Mouse (Mus musculus): ENCODE measurements at regions not wholly inside any gene's neighbourhood (a gene's known extent, or its start where the extent isn't known, plus 50 kb on each side); places are given as distances from the start of the nearest gene placed in this dataset.

- TF ChIP-seq EP300 (optimal IDR thresholded peaks at IDR 0.05) = no peak
- TF ChIP-seq CTCF (IDR thresholded peaks at IDR 0.05; ENCODE audit: low read depth) = no peak
- no peaks in the 10 kb centered on the region for H3K36me3 ChIP-seq (ENCODE audit: control insufficient read depth, insufficient read depth, low read length)
- H3K27ac ChIP-seq (replicated peaks) = no peak overlapping the region
- no peaks in the 10 kb centered on the region for H3K27me3 ChIP-seq (ENCODE audit: control insufficient read depth, insufficient read depth, low read length)
- H3K9me3 ChIP-seq (ENCODE audit: control insufficient read depth, low read length) = no peaks in the 10 kb centered on the region
- no peak overlapping the region for H3K9ac ChIP-seq (ENCODE audit: low read length)
- H3K4me2 ChIP-seq (replicated peaks; ENCODE audit: low read depth) = no peak overlapping the region
- no peak overlapping the region for H3K4me3 ChIP-seq (ENCODE audit: low read depth, low read length)
- ATAC-seq (ENCODE audit: low FRiP score, low TSS enrichment) (no peak), DNase-seq (ENCODE audit: low spot score) (no peak)
- no peaks in the 10 kb centered on the region for H3K4me1 ChIP-seq (replicated peaks; ENCODE audit: control insufficient read depth, insufficient read depth)
- WGBS = 65% methylated on average over 10 of the region's 10 CpGs
Measured at GRCm38 (mm10) chr13:118981196-118981810, 311.7 kb downstream of the Fgf10 start.

- DNase-seq (ENCODE audit: low spot score) (no peak), ATAC-seq (ENCODE audit: low FRiP score, low TSS enrichment) (no peak)
- Histone ChIP-seq H3K27ac (replicated peaks) (no peak overlapping the region), H3K4me1 (replicated peaks; ENCODE audit: control insufficient read depth, insufficient read depth) (no peaks in the 10 kb centered on the region), H3K36me3 (ENCODE audit: control insufficient read depth, insufficient read depth, low read length) (no peaks in the 10 kb centered on the region), H3K27me3 (ENCODE audit: control insufficient read depth, insufficient read depth, low read length) (no peaks in the 10 kb centered on the region), H3K4me2 (replicated peaks; ENCODE audit: low read depth) (no peak overlapping the region), H3K4me3 (ENCODE audit: low read depth, low read length) (no peak overlapping the region), H3K9ac (ENCODE audit: low read length) (no peak overlapping the region), H3K9me3 (ENCODE audit: control insufficient read depth, low read length) (no peaks in the 10 kb centered on the region)
- 56% methylated on average over 1 of the region's 1 CpGs for WGBS
- TF ChIP-seq EP300 (optimal IDR thresholded peaks at IDR 0.05) (no peak), CTCF (IDR thresholded peaks at IDR 0.05; ENCODE audit: low read depth) (no peak)
Measured at GRCm38 (mm10) chr13:118985285-118985684, 315.7 kb downstream of the Fgf10 start.

GRCm38 (mm10) chr13:119025305-119025975, 355.8 kb downstream of the Fgf10 start:
- TF ChIP-seq EP300 (optimal IDR thresholded peaks at IDR 0.05) = no peak
- TF ChIP-seq CTCF (IDR thresholded peaks at IDR 0.05; ENCODE audit: low read depth) = no peak

GRCm38 (mm10) chr13:119039616-119040015, 370.0 kb downstream of the Fgf10 start:
- TF ChIP-seq CTCF (IDR thresholded peaks at IDR 0.05; ENCODE audit: low read depth) (no peak), EP300 (optimal IDR thresholded peaks at IDR 0.05) (no peak)
- no peaks in the 10 kb centered on the region for H3K9me3 ChIP-seq (ENCODE audit: control insufficient read depth, low read length)
- no peak overlapping the region for H3K4me3 ChIP-seq (ENCODE audit: low read depth, low read length)
- no peak for DNase-seq (ENCODE audit: low spot score)
- ATAC-seq (ENCODE audit: low FRiP score, low TSS enrichment) = no peak
- H3K4me1 ChIP-seq (replicated peaks; ENCODE audit: control insufficient read depth, insufficient read depth) = no peaks in the 10 kb centered on the region
- no peaks in the 10 kb centered on the region for H3K27me3 ChIP-seq (ENCODE audit: control insufficient read depth, insufficient read depth, low read length)
- H3K36me3 ChIP-seq (ENCODE audit: control insufficient read depth, insufficient read depth, low read length) = no peaks in the 10 kb centered on the region
- H3K4me2 ChIP-seq (replicated peaks; ENCODE audit: low read depth) = no peak overlapping the region
- 85% methylated on average over 1 of the region's 1 CpGs for WGBS
- no peak overlapping the region for H3K27ac ChIP-seq (replicated peaks)
- no peak overlapping the region for H3K9ac ChIP-seq (ENCODE audit: low read length)

More at GRCm38 (mm10) chr13:119025305-119025975, 355.8 kb downstream of the Fgf10 start:
- H3K4me3 ChIP-seq (ENCODE audit: low read depth, low read length) = no peak overlapping the region
- DNase-seq (ENCODE audit: low spot score) (no peak), ATAC-seq (ENCODE audit: low FRiP score, low TSS enrichment) (no peak)
- no peaks in the 10 kb centered on the region for H3K27me3 ChIP-seq (ENCODE audit: control insufficient read depth, insufficient read depth, low read length)
- H3K27ac ChIP-seq (replicated peaks) = no peak overlapping the region
- H3K4me1 ChIP-seq (replicated peaks; ENCODE audit: control insufficient read depth, insufficient read depth) = no peaks in the 10 kb centered on the region
- WGBS = 52% methylated on average over 6 of the region's 6 CpGs
- H3K9ac ChIP-seq (ENCODE audit: low read length) = no peak overlapping the region
- H3K36me3 ChIP-seq (ENCODE audit: control insufficient read depth, insufficient read depth, low read length) = no peaks in the 10 kb centered on the region
- H3K9me3 ChIP-seq (ENCODE audit: control insufficient read depth, low read length) = no peaks in the 10 kb centered on the region
- no peak overlapping the region for H3K4me2 ChIP-seq (replicated peaks; ENCODE audit: low read depth)

- ATAC-seq (ENCODE audit: low FRiP score, low TSS enrichment) = no peak
- Histone ChIP-seq H3K27ac (replicated peaks) (no peak overlapping the region), H3K9ac (ENCODE audit: low read length) (no peak overlapping the region), H3K4me1 (replicated peaks; ENCODE audit: control insufficient read depth, insufficient read depth) (no peaks in the 10 kb centered on the region), H3K36me3 (ENCODE audit: control insufficient read depth, insufficient read depth, low read length) (no peaks in the 10 kb centered on the region), H3K4me3 (ENCODE audit: low read depth, low read length) (no peak overlapping the region), H3K4me2 (replicated peaks; ENCODE audit: low read depth) (no peak overlapping the region), H3K9me3 (ENCODE audit: control insufficient read depth, low read length) (no peaks in the 10 kb centered on the region), H3K27me3 (ENCODE audit: control insufficient read depth, insufficient read depth, low read length) (no peaks in the 10 kb centered on the region)
- no peak for DNase-seq (ENCODE audit: low spot score)
- 67% methylated on average over 1 of the region's 1 CpGs for WGBS
- TF ChIP-seq CTCF (IDR thresholded peaks at IDR 0.05; ENCODE audit: low read depth) = no peak
- TF ChIP-seq EP300 (optimal IDR thresholded peaks at IDR 0.05) = no peak
Measured at GRCm38 (mm10) chr13:119045112-119045511, 375.5 kb downstream of the Fgf10 start.
